Mouse (Mus musculus): Measurements from ENCODE around the gene Sik2.

Sik2 gene

DNA sequence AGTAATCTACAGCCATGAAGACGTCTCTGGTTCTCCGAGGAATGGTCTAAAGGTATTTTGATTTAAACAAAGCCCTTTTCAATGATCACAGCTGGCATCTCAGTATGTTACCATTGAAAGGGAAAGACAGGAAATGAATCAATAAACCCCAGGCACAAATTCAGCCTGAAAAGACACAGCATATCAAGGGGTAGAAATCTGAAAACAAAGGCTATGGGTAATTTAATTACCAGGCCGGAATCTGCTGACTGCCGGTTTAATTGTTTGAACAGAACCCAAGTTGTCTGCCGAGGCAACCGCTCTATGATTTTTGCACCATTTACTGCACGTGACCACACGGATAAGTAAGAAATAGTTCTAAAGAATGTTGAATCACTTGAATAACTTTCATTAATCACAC, 22.8 kb downstream of the Sik2 start:
- no peak for DNase-seq (ENCODE audit: low read depth, low spot score)

DNA sequence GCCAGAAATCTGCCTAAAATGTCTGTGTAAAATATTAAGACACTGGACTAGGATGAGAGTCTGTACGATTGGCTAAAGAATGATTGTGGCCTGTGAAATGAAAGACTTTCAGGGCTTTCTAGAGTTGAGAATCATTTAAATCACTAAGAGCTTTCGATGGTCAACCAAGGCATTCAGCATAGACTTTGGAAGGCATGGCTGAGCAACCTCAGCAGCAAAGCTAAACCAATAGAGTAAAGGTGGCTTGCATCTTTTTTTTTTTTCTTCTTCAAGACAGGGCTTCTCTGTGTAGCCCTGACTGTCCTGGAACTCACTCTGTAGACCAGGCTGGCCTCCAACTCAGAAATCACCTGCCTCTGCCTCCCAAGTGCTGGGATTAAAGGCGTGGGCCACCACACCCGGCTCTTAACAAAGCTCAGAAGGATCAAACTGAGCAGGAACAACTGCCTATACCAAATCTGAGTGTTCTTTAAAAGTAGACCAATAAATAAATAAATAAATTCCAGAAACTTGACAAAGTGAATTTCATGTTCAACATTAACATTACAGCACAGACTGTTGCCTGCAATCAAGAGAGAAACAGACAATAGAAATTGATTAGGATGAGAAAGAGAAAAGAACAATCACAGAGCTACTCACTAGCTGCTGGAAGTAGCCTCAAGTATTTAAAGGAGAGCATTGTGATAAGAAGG, 27.2 kb downstream of the Sik2 start:
- DNase-seq (ENCODE audit: low read depth, low spot score): no peak

DNA sequence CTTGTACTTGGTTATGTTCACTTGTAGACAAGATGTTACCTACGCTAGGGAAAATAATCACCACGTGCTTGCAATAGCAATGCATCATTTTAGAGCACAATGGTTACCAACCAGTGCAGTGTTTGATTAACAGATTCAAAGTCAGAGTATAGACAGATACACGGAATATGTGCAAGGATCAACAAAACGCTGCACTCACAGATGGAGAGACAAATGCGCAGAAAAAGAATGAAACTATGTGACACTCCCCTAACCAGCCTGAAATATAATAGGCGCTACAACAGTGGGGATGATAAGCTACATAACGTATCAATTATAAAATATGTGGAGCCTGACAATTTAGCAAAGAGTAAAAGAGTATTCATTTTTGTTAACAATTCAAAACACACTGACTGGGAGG, 34.2 kb downstream of the Sik2 start:
- DNase-seq (ENCODE audit: low read depth, low spot score): no peak

DNA sequence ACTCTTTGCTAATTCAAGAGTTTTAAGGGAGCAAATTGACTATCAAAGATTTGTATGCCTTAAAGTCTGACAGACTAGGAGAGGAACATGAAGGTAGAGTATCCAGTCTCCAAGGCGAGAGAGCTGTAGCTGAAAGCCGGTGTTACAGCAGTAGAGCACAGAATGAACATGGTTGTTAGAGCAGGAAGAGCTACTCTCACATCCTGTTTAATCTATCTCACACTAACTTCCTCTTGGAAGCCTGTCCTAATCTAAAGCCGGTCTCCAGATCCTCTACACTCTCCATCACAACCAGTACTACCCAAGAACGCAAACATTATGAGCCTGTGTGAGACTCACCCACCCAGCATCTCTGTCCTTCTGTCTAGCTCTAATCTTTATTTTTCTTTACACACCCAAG, 38.5 kb downstream of the Sik2 start:
- no peak for DNase-seq (ENCODE audit: low read depth, low spot score)

DNA sequence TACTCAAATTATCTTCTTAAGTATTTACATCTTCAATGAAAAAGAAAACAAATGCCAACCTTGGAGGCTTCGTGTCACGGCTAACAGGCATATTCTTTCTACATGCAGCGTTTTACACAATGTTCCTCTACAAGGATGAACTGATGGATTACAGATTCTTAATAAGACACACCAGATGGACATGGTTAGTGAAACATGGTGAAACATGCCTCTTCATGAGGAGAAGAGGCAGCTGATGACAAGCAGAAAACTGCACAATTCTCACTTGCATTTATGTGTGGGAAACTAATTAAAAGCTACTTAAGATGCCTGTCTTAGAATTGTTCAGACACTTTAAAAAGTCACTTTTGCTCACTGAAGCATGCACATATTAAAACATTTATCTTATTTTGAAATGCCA, 39.6 kb downstream of the Sik2 start:
- no peak for DNase-seq (ENCODE audit: low read depth, low spot score)

DNA sequence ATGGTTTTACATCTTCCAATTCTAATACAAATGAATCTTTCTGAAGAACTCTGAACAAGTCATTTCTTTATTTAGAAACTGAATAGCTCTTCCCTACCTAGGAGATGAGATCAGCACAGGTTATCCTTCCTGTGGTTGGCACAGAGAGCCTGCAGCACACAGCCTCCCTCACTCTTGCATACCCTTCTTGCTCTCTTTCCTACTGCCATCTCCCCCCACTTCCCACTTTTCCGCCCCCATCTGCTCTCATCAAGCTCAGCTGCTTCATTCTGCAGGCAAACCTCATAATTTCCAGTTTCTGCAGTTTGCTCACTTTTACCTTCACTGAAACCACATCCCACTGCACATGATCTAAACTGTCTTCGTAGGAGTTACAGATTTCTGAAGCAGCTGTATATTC, 42.6 kb downstream of the Sik2 start:
- no peak for DNase-seq (ENCODE audit: low read depth, low spot score)

DNA sequence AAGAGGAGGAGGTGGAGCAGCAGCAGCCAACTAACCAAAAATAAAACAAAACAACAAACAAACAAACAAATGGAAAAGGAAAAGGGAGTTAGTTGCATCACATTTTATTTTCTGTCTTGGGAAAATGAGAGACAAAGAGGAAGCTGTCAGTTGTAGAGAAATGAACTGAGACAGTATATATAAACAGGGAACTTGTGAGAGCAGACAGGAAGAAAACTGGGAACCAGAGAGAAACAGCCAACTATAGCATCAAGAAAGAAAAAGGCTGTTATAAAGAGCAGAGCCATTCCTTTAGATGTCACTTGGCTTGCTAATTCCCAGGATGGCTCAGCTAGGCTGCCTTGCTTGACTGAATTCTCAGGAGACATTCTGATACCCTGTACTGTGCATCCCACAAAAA, 43.5 kb downstream of the Sik2 start:
- DNase-seq (ENCODE audit: low read depth, low spot score): no peak

DNA sequence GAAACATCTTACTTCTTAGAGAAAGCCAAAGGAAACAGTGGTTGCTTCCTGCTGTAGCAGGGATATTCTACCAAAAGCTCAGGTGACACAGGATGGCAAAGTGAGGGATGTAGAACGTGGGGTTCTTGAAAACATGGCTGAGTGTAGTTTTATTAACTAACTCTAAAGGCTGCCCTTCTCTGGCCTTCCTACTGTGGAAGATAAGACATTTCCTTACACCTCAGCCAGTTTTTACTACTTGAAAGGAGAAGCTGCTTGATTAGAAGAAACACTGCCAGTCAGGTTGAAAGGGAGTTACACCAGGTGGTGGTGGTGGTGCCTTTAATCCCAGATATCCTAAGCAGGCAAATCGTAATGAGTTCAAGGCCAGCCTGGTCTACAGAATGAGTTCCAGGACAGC, 44.0 kb downstream of the Sik2 start:
- DNase-seq (ENCODE audit: low read depth, low spot score): no peak

DNA sequence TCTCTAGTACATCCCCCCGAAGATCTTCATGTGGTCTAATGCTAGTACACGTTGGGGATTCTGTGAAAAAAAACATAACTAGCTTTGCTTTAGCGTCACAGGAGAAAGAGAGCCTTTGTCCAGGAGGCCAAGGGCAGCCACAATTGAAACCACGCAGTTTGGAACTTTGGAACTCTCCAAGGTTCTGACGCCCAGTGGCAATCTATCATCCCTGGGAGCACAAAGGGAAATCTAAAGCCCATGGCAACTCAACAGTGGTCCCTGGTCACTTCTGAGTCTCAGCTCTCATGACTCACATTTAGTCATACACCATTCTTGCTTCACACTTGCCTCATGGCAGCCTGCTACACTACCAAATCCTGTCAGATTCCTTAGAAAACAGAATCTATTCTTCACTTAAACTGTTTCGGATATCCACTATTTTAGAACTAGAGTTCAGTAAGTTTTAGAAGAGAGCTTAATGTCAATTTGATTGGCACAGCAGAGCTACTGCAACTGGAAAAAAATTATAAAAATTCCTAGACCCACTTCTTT, 50.9 kb downstream of the Sik2 start:
- no peak for DNase-seq (ENCODE audit: low read depth, low spot score)

DNA sequence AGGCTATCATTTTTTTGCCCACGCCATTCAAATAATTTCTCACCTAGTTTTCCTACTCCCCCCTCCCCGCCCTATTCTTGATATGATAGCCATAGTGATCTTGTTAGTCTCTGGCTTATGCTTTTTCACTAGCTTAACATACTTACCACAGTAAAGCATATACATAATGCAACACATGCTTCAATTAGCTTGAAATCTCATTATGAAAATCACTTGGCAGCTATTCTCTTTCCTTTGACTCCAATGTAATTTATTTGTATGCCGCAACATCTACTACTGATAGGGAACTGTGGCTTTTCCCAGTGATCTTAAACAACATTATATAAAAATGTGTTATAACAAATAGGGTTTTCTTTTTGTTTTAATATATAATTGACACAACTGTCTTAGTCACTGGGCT, 53.7 kb downstream of the Sik2 start:
- no peak for DNase-seq (ENCODE audit: low read depth, low spot score)

DNA sequence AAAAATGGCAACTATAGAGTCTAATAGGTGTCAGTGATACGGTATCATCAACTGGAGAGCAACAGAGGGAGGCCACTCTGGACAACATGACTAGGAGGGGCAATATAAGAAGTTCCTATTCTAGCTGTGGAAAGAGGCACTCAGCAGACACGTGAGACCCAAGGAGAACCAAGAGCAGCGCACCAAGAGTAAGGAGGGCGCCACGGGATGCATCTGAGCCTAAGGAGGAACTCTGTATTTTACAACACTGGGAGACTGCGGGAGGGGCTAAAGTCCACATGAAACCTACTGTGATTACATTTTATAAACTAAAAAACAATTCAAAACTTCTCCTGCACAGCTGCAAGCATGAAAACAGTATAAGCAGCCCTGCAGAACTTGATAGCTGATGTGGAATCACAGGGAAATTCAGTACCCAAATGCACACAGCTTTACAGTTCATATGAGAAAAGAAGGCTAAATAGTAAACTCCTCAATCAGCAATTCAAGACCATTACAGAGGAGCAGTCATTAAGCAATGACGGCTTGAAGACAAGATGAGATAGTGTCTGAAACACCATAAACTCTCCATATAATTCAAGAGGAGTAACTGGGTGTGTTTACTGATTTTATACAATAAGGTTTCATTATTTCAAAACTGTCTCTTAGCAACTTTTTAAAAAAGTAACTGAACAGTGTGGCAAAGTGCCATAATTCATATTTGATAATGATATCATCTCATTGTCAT, 60.6 kb downstream of the Sik2 start:
- no peak for DNase-seq (ENCODE audit: low read depth, low spot score)

DNA sequence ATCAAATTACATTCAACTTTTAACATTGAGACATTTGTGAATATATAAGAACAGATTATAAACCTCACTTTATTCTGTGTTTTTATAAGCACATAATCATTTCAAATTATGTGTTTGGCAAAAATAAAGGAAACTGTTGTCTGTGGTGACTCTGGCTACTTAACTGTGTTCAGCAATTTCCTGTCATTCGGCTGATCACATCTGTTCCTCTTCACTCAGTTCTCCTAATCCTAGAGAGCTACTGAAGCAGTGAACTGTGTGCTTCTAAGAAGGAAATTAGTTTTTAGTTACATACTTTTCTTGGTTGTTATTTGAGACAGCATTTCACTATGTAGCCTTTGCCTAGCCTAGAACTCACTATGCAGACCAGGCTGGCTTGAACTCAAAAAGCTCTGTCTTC, 62.5 kb downstream of the Sik2 start:
- no peak for DNase-seq (ENCODE audit: low read depth, low spot score)

DNA sequence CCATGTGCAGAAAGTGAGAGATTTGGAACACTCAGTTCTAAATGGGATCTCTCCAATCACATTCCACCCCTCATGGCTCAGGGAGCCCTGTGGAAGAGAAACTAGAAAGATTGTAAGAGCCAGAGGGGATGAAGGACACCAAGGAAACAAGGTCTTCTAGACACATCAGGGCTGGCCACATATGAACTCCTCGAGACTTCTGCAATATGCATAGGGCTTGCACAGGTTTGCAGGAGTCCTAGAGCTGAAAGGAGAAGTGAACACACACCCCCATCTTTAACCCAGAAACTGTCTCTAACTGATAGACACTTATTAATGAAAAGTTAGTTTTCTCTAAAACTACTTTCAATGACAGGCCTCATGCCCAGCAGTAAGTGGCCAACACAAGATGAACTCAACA, 64.0 kb downstream of the Sik2 start:
- DNase-seq (ENCODE audit: low read depth, low spot score): no peak

DNA sequence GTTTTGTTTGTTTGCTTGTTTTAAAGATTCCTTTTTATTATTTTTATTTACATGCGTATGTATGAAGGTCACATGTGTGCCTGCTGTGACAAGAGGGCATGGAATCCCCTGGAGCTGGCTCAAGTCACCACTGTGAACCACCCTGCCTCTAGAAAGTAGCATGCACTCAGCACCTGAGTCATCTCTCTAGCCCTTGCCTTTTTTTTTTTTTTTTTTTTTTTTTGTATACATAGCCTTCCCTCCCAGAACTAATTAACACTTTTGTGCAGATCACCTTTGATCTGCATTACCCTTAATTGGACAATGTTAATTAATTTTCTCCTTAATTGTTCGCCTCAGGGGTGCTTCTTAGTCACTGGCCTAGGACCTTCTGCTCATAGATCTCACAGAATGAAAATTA, 66.2 kb downstream of the Sik2 start:
- no peak for DNase-seq (ENCODE audit: low read depth, low spot score)

DNA sequence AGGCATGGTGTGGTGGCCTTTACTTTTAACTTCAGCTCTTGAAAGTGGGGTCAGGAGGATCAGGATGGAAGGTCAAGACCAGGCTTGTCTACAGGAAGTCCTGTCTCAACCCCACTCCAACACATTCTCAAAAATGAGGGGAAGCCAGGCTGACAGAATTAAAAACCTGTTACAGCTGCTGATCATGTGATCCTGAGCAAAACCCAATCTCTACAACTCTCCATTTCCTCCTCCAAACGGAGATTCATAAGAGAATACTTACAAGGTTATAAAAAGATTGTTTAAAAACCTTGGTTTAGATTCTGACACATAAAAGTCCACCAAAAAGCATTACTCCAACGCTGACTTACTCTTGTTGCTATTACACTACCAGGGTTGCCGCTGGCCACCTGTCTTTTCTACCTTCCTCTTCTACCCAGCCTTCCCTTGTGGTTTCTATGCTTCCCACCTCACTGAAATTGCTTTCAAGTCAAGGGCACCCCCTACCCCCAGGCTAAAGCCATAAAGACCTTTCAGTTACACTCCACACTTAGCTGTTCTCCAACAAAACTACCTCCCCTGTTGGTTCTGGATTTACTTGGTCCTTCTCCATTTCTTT, 67.0 kb downstream of the Sik2 start:
- DNase-seq (ENCODE audit: low read depth, low spot score): no peak

DNA sequence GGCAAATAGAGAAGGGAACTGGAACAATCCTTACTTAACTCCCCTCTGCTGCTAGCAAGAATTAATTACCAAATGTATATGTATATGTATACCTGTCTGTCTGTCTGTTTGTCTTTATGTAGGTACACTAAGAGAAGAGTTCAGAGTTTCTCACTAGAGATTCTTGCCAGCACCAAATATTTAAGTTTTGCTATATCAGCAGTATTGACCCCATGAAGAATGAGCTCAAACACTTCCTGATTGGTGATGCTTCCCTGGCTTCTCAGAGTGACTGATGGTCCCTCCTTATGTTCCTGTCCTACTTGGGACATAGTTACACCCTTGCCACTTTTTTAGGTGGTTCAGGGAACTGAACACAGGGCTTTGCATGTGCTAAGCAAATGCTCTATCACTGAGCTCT, 78.9 kb downstream of the Sik2 start:
- no peak for DNase-seq (ENCODE audit: low read depth, low spot score)

DNA sequence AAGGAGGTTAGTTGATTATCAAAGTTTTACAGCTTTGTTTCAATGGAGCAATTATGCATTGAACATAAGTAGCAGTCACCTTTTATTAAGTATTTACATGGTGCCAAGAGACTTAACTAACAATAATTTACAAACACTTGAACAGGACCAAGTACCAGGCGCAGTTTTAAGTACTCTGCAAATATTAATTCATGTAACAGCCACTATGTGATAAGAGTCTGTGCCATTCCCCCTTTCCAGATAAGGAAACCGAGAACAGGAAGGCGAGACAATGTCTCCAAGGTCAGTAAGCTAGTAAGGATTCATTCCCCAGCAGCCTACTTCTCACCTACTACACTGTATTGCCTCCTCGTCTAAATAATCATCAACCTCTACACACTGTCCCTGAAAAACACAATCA, 83.1 kb downstream of the Sik2 start:
- no peak for DNase-seq (ENCODE audit: low read depth, low spot score)

DNA sequence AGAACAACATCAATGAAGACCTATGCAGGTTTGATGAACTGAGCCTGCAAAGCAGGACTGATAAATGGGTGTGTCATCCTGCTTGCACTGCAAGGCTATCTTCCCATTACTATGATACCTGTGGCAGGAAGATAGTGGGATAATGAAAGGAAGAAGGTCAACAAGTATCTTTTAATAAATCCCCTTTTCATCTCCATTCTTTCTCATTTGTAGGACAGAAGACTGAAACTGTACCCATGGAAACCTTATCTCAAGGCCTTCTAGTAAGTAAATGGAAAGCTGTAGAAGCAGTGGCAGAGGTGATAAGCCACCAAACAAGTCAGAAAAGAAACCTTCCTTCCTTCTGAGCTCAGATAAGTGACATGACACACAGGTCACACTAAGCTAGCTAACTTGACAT, 84.4 kb downstream of the Sik2 start:
- DNase-seq (ENCODE audit: low read depth, low spot score): no peak

DNA sequence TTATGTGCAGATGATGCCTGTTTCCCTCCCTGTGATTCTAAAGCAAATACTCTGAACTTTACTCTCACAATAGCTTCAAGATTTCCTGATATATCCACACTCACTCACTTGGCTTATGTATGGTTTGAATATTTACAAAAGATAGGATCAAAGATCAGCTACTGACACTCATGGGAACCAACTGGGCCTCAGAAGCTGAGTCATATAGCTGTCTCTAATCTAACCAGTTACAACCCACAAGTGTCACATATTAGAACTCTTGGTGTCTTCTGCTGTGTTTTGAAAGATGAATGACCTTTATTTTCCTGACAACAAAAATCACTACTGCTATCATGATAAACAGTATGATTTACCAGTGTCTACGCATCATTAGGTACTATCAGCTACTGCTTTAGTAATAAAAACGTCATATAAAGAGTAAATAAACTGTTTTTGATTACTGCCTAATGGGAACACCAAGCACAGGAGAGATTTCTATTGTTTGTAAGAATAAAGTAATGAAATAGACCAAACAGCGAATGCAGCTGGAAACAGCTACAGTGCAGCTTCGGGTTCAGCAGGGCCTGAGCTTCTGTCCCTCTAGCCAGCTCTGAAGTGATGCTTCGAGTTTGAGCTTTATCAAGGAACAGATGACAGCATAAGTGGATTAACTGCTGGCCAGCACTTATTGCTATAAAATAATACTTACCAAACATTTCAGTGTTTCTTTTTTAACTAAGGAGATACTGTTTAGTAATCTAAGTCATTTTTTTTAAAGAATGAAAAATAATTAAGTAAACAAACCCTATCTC, 86.3 kb downstream of the Sik2 start:
- DNase-seq (ENCODE audit: low read depth, low spot score): no peak

DNA sequence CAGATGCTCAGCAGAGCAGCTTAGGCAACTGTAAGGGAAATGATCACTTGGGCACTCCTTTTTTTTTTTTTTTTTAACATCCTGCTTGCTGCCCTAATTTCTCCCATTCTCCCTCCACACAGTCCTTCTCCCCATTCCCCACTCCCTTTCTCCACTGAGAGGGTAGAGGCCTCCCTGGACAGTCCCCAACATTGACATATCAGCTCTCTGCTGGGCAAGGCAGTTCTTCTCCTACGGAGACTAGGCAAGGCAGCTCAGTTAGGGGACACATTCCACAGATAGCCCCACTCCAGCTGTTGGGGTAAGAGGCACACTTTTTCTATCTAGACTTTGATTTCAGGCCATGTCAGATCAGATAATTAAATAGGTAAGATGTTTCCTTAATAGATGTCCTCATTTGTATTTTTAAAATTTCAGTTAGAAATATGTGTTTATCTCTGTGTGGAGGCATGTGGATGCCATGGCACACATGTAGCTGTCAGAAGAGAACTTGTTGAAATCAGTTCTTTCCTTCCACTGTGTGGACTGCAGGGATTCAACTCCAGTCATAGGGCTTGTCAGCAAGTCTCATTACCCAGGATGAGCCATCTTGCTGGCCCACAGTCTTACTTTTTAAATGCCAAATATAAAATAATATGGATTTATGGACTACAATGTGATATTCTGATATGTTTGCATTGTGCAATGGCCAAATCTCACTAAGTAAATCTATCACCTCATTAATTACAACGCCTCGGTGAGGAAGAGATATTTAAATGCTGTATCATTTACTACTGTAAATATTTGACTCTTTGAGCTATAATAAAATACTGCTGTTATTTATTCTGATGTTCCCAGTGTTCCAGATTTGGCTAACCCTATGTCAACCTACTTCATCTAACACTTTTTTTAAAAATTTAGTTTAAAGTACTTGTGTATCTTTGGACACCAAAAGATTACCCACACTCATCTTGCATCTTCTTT, 87.7 kb downstream of the Sik2 start:
- DNase-seq (ENCODE audit: low read depth, low spot score): no peak

DNA sequence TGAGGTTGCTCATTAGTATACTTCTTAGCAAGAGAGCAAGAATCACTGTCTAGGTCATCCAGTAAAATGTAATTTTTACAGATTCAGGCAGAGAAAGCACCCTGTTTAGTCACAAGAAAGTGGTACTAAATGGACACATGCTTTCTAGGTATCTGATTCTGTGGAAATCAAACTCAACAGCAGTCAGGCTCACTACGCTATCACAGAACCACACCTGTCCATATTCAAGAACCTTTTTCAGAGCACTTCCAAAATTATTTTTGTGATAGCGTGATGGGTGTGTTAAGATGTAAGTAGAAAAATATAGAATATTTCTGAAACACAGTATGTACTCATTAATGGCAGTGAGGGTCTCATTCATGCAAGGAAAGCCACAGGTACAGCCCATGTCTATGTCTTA, 89.3 kb downstream of the Sik2 start:
- DNase-seq (ENCODE audit: low read depth, low spot score): no peak

Data from WW6 (cell line).